Mouse (Mus musculus) stomach, embryonic 14.5 days (tissue): Measurements from ENCODE around the gene Safb. TPM values are rescaled to one million over a fixed set of nuclear protein-coding genes. Genes with fewer than 3 reads are reported as not detected.
"Not testable (repeated sequence)": the region's sequence is repeated elsewhere in the genome, so short reads cannot be mapped to it uniquely, and the experiment has no call there.

ENCODE experiments used
- ATAC-seq: fragments of 200-750 bp; cut with Nextera tagmentation; 2 replicates; pipeline ENCODE4 v1.8.0; 2017; ENCODE audit warnings: low read depth, moderate TSS enrichment; ENCODE audit not compliant: insufficient number of reproducible peaks, insufficient read depth, low FRiP score
- H3K27ac ChIP-seq: fragments of 300-500 bp; sonication (generic); 2 replicates; pipeline ENCODE4 v1.5.1; 2014; ENCODE audit warnings: mild to moderate bottlenecking, low read length, moderate library complexity, mixed read lengths
- H3K27me3 ChIP-seq: fragments of 300-500 bp; sonication (generic); 2 replicates; pipeline ENCODE4 v1.6.1; 2014; ENCODE audit warnings: low read length, control low read depth, mixed read lengths; ENCODE audit not compliant: control insufficient read depth, insufficient read depth
- H3K36me3 ChIP-seq: fragments of 300-500 bp; sonication (generic); 2 replicates; pipeline ENCODE4 v1.6.1; 2014; ENCODE audit warnings: mild to moderate bottlenecking, control low read depth, low read length, moderate library complexity, mixed read lengths; ENCODE audit not compliant: control insufficient read depth, insufficient read depth
- H3K4me1 ChIP-seq: fragments of 300-500 bp; sonication (generic); 2 replicates; pipeline ENCODE4 v1.6.1; 2014; ENCODE audit warnings: low read length, control low read depth, mixed read lengths; ENCODE audit not compliant: control insufficient read depth, insufficient read depth
- H3K4me2 ChIP-seq: fragments of 300-500 bp; sonication (generic); replicated peaks from 2 replicates; pipeline ENCODE4 v1.6.1; 2014; ENCODE audit warnings: low read depth, low read length, control low read depth
- H3K4me3 ChIP-seq: fragments of 300-500 bp; sonication (generic); 2 replicates; pipeline ENCODE4 v1.5.1; 2014; ENCODE audit warnings: low read depth, low read length, control low read depth
- H3K9ac ChIP-seq: fragments of 300-500 bp; sonication (generic); replicated peaks from 2 replicates; pipeline ENCODE4 v1.6.1; 2014; ENCODE audit warnings: low read depth, mild to moderate bottlenecking, control low read depth, low read length, moderate library complexity, mixed read lengths
- H3K9me3 ChIP-seq: fragments of 300-500 bp; sonication (generic); 2 replicates; pipeline ENCODE4 v1.6.1; 2016; ENCODE audit warnings: low read depth, low read length, control low read depth; ENCODE audit not compliant: control insufficient read depth
- WGBS: fragments of 180-500 bp; shearing (Covaris S2); extraction: QIAGEN DNeasy Blood & Tissue Kit; methylation state at CpG from one replicate; pipeline ENCODE4 v1.1.7; 2014; 5-methylcytosine and 5-hydroxymethylcytosine counted together
- polyA plus RNA-seq: library from polyadenylated mRNA; unstranded; fragments of >200 nt; fragmentation: Nextera tagmentation; extraction: Ambion mirVana; gene quantifications from 2 replicates; pipeline ENCODE4 v1.2.1, GENCODE M21; 2014

Safb gene
- polyA plus RNA-seq, 1 experiment from 2014 or later, result 75.4 TPM

- under 1% methylated on average over 44 of the region's 44 CpGs for WGBS
- Histone ChIP-seq H3K27me3 (no peaks in the 10 kb centered on the region), H3K36me3 (peaks cover 37% of the 10 kb centered on the region), H3K4me1 (peaks cover 17% of the 10 kb centered on the region; the same call in 1 of the 2 replicates), H3K4me2 (peak within 1 kb of the TSS; percentile 63), H3K9ac (peak within 1 kb of the TSS; percentile 72), H3K4me3 (peak within 1 kb of the TSS; percentile 65), H3K27ac (peak within 1 kb of the TSS; percentile 72), H3K9me3 (no peaks in the 10 kb centered on the region)
- peak; percentile 87 for ATAC-seq
Measured at GRCm38 (mm10) chr17:56609452-56610171, 25.0 kb downstream of the Safb start, which contains the start of gene 2410015M20Rik. TSS of gene 2410015M20Rik (minus strand) at chr17:56609771.

GRCm38 (mm10) chr17:56611323-56611722 lies 26.7 kb downstream of the Safb start:
- Histone ChIP-seq H3K9me3 (no peaks in the 10 kb centered on the region), H3K27me3 (no peaks in the 10 kb centered on the region), H3K27ac (no peak overlapping the region), H3K36me3 (peaks cover 36% of the 10 kb centered on the region), H3K9ac (no peak overlapping the region), H3K4me2 (no peak overlapping the region), H3K4me1 (peaks cover 24% of the 10 kb centered on the region; the same call in 1 of the 2 replicates), H3K4me3 (no peak overlapping the region)
- WGBS, result 58% methylated on average over 2 of the region's 2 CpGs
- ATAC-seq, result no peak

- Histone ChIP-seq H3K36me3 (peaks cover 36% of the 10 kb centered on the region), H3K4me3 (no peak overlapping the region), H3K4me1 (peaks cover 24% of the 10 kb centered on the region; the same call in 1 of the 2 replicates), H3K27ac (no peak overlapping the region), H3K9ac (no peak overlapping the region), H3K4me2 (no peak overlapping the region), H3K9me3 (no peaks in the 10 kb centered on the region), H3K27me3 (no peaks in the 10 kb centered on the region)
- WGBS, result 15% methylated on average over 14 of the region's 14 CpGs
- ATAC-seq, result no peak
Measured at GRCm38 (mm10) chr17:56611861-56612564, 27.4 kb downstream of the Safb start.

- 68% methylated on average over 10 of the region's 10 CpGs for WGBS
- not testable (repeated sequence) for ATAC-seq, H3K27me3 ChIP-seq, H3K9me3 ChIP-seq, H3K27ac ChIP-seq, H3K4me3 ChIP-seq, H3K9ac ChIP-seq, H3K4me2 ChIP-seq
- Histone ChIP-seq H3K36me3 (peaks cover 32% of the 10 kb centered on the region), H3K4me1 (peaks cover 24% of the 10 kb centered on the region; the same call in 1 of the 2 replicates)
Measured at GRCm38 (mm10) chr17:56612565-56612939, 27.9 kb downstream of the Safb start.

- peak; percentile 68 for ATAC-seq
- H3K36me3 ChIP-seq, result peaks cover 33% of the 10 kb centered on the region
- peak within 1 kb of the TSS; percentile 70 for H3K4me3 ChIP-seq
- no peaks in the 10 kb centered on the region for H3K9me3 ChIP-seq
- peak within 1 kb of the TSS; percentile 80 for H3K27ac ChIP-seq
- peak within 1 kb of the TSS; percentile 83 for H3K9ac ChIP-seq
- no peaks in the 10 kb centered on the region for H3K27me3 ChIP-seq
- H3K4me1 ChIP-seq, result peaks cover 20% of the 10 kb centered on the region; the same call in 1 of the 2 replicates
- WGBS, result under 1% methylated on average over 52 of the region's 52 CpGs
- peak within 1 kb of the TSS; percentile 89 for H3K4me2 ChIP-seq
Measured at GRCm38 (mm10) chr17:56613236-56613844, 28.7 kb downstream of the Safb start, which contains the start of gene Rpl36. TSS of gene Rpl36 (plus strand) at chr17:56613416.

GRCm38 (mm10) chr17:56613893-56614292 lies 29.3 kb downstream of the Safb start:
- H3K4me1 ChIP-seq, result peaks cover 15% of the 10 kb centered on the region; the same call in 1 of the 2 replicates
- peak overlapping the region; percentile 83 for H3K9ac ChIP-seq
- not testable (repeated sequence) for H3K27me3 ChIP-seq, H3K9me3 ChIP-seq, ATAC-seq
- peak overlapping the region; percentile 80 for H3K27ac ChIP-seq
- peaks cover 38% of the 10 kb centered on the region for H3K36me3 ChIP-seq
- H3K4me3 ChIP-seq, result peak overlapping the region; percentile 70
- under 1% methylated on average over 26 of the region's 26 CpGs for WGBS
- H3K4me2 ChIP-seq, result peak overlapping the region; percentile 89

GRCm38 (mm10) chr17:56614391-56615135 lies 29.9 kb downstream of the Safb start:
- Histone ChIP-seq H3K4me3 (peak overlapping the region; percentile 70), H3K27ac (no peak overlapping the region; the same call in 1 of the 2 replicates), H3K27me3 (no peaks in the 10 kb centered on the region), H3K9me3 (no peaks in the 10 kb centered on the region), H3K4me2 (peak overlapping the region; percentile 89), H3K36me3 (peaks cover 42% of the 10 kb centered on the region), H3K4me1 (peaks cover 15% of the 10 kb centered on the region; the same call in 1 of the 2 replicates), H3K9ac (peak overlapping the region; percentile 83)
- 27% methylated on average over 14 of the region's 14 CpGs for WGBS
- ATAC-seq, result no peak
